Mouse (Mus musculus): ENCODE results near the gene Pmvk. TPM values are rescaled to one million over a fixed set of nuclear protein-coding genes. Genes with fewer than 3 reads are reported as not detected.

Pmvk gene
- total and polyA plus RNA-seq, 2 experiments from 2014 or later = 80.1 to 96.8 TPM

DNA sequence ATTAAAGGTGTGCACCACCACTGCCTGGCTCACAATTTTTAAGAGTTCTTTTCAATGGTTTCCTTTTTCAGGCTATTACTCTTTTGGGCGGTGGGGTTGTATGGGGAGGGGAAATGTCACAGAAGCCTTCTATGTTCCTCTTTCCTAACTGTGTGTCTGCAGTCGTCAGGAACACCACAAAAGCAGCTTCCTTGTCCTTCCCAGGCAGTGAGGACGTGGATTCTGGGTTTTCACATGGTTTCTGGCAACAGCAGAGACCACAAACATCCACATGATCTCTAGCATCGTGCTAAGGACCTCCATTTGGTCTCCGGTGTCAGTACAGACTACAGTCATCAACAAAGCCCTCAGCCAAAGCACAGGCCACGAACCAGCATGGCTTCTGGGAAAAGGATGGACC, 19.5 kb downstream of the Pmvk start:
- ATAC-seq (no peak), DNase-seq (no peak)
- no peak overlapping the region for H3K4me2 ChIP-seq (ENCODE audit: low read depth)
- H3K4me3 ChIP-seq (ENCODE audit: low read depth, low read length) = no peak overlapping the region
- H3K9ac ChIP-seq = no peak overlapping the region
- H3K4me1 ChIP-seq (ENCODE audit: insufficient read depth) = no peaks in the 10 kb centered on the region
- TF ChIP-seq CTCF (IDR thresholded peaks at IDR 0.05; ENCODE audit: low read depth) = no peak
- 78% methylated on average over 6 of the region's 6 CpGs for WGBS
- no peaks in the 10 kb centered on the region for H3K9me3 ChIP-seq (ENCODE audit: low read length)
- H3K27me3 ChIP-seq (ENCODE audit: insufficient read depth, low read length) = no peaks in the 10 kb centered on the region
- H3K36me3 ChIP-seq (ENCODE audit: insufficient read depth) = peaks cover 11% of the 10 kb centered on the region
- no peak overlapping the region for H3K27ac ChIP-seq (ENCODE audit: low read depth, low read length)

DNA sequence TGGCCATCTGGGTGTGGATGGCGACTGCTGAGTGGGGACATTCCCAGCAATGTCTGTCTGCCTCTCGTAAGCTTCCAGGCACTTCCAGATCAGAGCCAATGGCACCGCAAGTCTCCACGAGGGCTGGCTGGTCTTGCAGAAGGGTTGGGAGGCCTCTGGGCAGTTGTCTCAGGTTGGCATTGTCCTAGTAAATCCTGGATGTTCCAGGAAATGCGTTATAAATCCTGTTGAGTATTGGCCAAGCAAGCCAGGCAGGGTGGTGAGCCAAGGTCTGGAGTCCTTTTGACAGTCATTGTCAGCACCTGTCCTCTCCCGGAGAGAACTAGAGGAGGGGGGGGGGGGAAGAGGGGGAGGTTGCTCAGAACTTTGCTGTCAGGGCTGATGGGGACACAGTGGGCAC, 24.7 kb downstream of the Pmvk start:
- no peak for TF ChIP-seq CTCF (IDR thresholded peaks at IDR 0.05; ENCODE audit: low read depth)
- no peak overlapping the region for H3K4me2 ChIP-seq (ENCODE audit: low read depth)
- H3K36me3 ChIP-seq (ENCODE audit: insufficient read depth) = no peaks in the 10 kb centered on the region; the same call in 1 of the 2 replicates
- DNase-seq = no peak
- no peak overlapping the region for H3K9ac ChIP-seq
- H3K27me3 ChIP-seq (ENCODE audit: insufficient read depth, low read length) = no peaks in the 10 kb centered on the region
- H3K4me1 ChIP-seq (ENCODE audit: insufficient read depth) = no peaks in the 10 kb centered on the region
- no peaks in the 10 kb centered on the region for H3K9me3 ChIP-seq (ENCODE audit: low read length)
- 79% methylated on average over 6 of the region's 6 CpGs for WGBS
- no peak overlapping the region for H3K27ac ChIP-seq (ENCODE audit: low read depth, low read length)
- no peak overlapping the region for H3K4me3 ChIP-seq (ENCODE audit: low read depth, low read length)
- no peak for ATAC-seq

DNA sequence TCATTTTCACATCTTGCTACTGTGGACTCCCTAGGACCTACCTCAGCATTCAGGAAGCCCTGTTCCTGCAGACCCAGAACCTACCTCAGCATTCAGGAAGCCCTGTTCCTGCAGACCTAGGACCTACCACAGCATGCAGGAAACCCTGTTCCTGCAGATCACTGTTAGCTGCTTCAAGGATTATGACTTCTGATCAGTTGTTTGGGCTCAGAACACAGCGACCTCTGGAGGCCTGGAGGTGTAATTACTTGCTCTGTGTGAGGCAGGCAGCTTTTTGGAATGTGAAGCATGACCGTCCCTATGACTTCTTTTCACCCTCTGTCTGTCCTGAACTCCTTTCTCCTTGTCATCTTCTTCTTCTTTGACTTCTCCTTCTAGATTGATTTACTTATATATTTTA, 27.1 kb downstream of the Pmvk start:
- no peaks in the 10 kb centered on the region for H3K4me1 ChIP-seq (ENCODE audit: insufficient read depth)
- DNase-seq = no peak
- H3K9ac ChIP-seq = no peak overlapping the region
- H3K27ac ChIP-seq (ENCODE audit: low read depth, low read length) = no peak overlapping the region
- H3K4me2 ChIP-seq (ENCODE audit: low read depth) = no peak overlapping the region
- no peaks in the 10 kb centered on the region for H3K36me3 ChIP-seq (ENCODE audit: insufficient read depth)
- no peak overlapping the region for H3K4me3 ChIP-seq (ENCODE audit: low read depth, low read length)
- no peak for ATAC-seq
- 51% methylated on average over 2 of the region's 2 CpGs for WGBS
- no peaks in the 10 kb centered on the region for H3K27me3 ChIP-seq (ENCODE audit: insufficient read depth, low read length)
- TF ChIP-seq CTCF (IDR thresholded peaks at IDR 0.05; ENCODE audit: low read depth) = peak; percentile 67
- no peaks in the 10 kb centered on the region for H3K9me3 ChIP-seq (ENCODE audit: low read length)

DNA sequence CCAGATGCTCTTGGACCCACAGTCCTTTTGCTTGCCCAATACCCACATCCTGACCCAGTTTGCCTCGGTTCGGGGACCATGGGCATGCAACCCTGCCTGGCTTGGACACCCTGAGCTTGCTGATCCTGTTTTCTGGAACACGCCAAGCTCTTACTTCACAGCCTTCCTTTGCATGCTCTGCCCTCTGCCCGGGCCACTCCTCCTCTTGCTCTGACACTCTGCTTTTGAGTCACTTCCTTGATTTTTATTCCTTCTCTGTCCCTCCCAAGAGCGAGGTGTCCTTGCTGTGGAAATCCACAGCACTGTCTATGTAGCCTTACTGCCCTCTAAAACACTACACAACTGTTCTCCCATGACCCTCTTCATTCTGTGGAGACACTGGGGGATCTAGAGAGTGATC, 27.9 kb downstream of the Pmvk start:
- Histone ChIP-seq H3K27ac (ENCODE audit: low read depth, low read length) (no peak overlapping the region), H3K36me3 (ENCODE audit: insufficient read depth) (no peaks in the 10 kb centered on the region), H3K9ac (no peak overlapping the region), H3K4me1 (ENCODE audit: insufficient read depth) (no peaks in the 10 kb centered on the region), H3K4me2 (ENCODE audit: low read depth) (no peak overlapping the region), H3K4me3 (ENCODE audit: low read depth, low read length) (no peak overlapping the region), H3K27me3 (ENCODE audit: insufficient read depth, low read length) (no peaks in the 10 kb centered on the region), H3K9me3 (ENCODE audit: low read length) (no peaks in the 10 kb centered on the region)
- no peak for ATAC-seq
- no peak for DNase-seq
- 92% methylated on average over 5 of the region's 5 CpGs for WGBS
- no peak for TF ChIP-seq CTCF (IDR thresholded peaks at IDR 0.05; ENCODE audit: low read depth)

DNA sequence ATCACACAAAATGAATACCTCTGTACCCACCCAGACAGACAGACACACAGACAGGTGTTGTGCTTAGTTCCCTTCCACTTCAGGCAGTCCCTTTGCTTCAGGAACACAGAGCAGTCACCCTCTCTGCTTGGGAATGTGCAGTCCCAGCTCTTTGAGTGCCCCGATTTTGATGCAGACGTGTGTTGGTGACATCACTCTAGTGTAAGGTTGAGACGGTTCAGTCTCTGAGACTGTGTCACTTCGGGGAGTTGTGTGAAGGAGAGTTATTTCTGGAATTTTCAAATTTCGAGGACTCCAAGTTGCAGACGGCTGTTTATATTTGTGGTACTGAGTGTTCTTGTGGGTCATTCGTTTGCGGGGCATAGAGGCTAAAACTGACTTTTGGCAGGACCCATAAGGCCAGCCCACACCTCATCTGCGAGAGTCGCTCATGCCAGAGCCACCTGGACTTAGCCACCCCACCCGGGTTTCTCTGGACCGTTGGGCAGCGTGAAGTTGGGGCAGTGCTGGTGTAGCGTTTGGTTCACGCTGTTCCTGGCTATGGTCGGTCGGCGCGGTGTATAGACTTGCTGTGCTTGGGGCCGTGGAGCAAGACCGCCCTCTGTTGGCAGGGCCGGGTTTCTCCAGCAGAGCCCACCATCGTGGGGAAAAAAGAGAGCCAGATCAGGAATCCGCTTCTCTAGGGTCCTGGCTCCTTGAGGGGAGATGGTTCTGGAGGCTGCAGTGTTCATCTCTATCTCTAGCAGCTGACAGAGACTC, 30.6 kb downstream of the Pmvk start:
- no peak overlapping the region for H3K4me2 ChIP-seq (ENCODE audit: low read depth)
- H3K27ac ChIP-seq (ENCODE audit: low read depth, low read length) = no peak overlapping the region
- no peaks in the 10 kb centered on the region for H3K9me3 ChIP-seq (ENCODE audit: low read length)
- H3K36me3 ChIP-seq (ENCODE audit: insufficient read depth) = no peaks in the 10 kb centered on the region
- 18% methylated on average over 24 of the region's 24 CpGs for WGBS
- ATAC-seq (peak; percentile 78), DNase-seq (peak; percentile 60)
- H3K4me3 ChIP-seq (ENCODE audit: low read depth, low read length) = no peak overlapping the region
- no peak overlapping the region for H3K9ac ChIP-seq
- H3K27me3 ChIP-seq (ENCODE audit: insufficient read depth, low read length) = no peaks in the 10 kb centered on the region
- TF ChIP-seq CTCF (IDR thresholded peaks at IDR 0.05; ENCODE audit: low read depth) = peak; percentile 83
- H3K4me1 ChIP-seq (ENCODE audit: insufficient read depth) = no peaks in the 10 kb centered on the region

DNA sequence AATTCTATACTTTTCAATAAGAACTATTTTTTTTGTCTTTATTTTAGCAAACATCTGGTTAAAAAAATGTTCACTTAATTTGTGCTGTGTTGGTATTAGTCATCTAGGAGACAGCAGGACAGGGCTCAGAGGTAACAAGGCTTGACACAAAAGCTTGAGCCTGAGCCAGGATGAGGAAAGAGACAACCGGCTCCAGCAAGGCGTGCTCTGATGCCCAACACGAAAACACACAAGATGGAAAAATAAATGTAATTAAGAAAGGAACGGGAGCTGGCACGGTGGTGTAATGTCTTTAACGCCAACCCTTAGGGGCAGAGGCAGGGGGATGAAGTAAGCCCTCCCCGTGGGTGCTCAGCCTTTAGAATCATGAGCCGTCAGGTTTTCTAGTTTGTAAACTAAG, 31.8 kb downstream of the Pmvk start:
- Histone ChIP-seq H3K4me1 (ENCODE audit: insufficient read depth) (no peaks in the 10 kb centered on the region), H3K4me3 (ENCODE audit: low read depth, low read length) (no peak overlapping the region), H3K27me3 (ENCODE audit: insufficient read depth, low read length) (no peaks in the 10 kb centered on the region), H3K9ac (no peak overlapping the region), H3K36me3 (ENCODE audit: insufficient read depth) (no peaks in the 10 kb centered on the region), H3K27ac (ENCODE audit: low read depth, low read length) (no peak overlapping the region), H3K9me3 (ENCODE audit: low read length) (no peaks in the 10 kb centered on the region), H3K4me2 (ENCODE audit: low read depth) (no peak overlapping the region)
- no peak for TF ChIP-seq CTCF (IDR thresholded peaks at IDR 0.05; ENCODE audit: low read depth)
- DNase-seq (no peak), ATAC-seq (no peak)
- WGBS = 61% methylated on average over 8 of the region's 8 CpGs

DNA sequence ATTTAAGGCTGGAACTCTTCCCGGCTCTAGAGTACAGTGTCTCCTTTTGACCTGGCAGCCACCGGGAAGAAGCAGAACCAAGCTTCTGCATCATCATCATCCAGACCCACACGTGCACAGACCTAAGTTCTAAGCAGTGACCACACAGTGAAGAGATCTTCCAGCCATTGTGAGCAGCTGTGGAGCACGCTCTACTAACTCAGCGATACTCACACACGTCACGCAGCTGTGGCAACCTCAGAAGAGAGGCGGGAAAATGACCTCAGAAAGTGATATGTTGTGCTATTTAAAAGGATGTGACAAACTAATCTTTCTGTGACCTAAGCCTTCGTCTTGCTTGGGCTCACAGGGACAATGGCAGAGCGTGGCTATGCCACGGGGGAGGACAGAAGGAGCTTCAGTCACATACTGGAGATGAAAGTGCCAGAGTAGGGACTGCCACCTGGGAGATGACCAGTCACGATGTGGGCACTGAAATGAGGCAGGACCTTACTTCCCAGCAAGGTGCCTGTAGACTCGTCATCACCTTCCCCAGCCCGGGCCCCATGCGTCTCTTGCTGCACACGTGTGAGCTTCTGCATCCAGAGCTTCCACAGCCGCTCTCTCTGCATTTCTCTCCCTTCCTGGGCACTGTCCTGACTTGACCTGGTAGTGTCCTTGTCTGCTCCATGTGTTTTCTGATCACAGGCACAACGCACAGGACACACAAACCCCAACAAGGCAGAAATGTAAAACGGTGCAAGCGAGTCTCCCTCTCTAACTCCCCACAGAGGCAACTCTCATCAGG, 32.8 kb downstream of the Pmvk start:
- no peak for TF ChIP-seq CTCF (IDR thresholded peaks at IDR 0.05; ENCODE audit: low read depth)
- no peak overlapping the region for H3K4me2 ChIP-seq (ENCODE audit: low read depth)
- H3K27me3 ChIP-seq (ENCODE audit: insufficient read depth, low read length) = no peaks in the 10 kb centered on the region
- 62% methylated on average over 20 of the region's 20 CpGs for WGBS
- ATAC-seq (no peak), DNase-seq (no peak)
- no peak overlapping the region for H3K27ac ChIP-seq (ENCODE audit: low read depth, low read length)
- no peaks in the 10 kb centered on the region for H3K9me3 ChIP-seq (ENCODE audit: low read length)
- no peak overlapping the region for H3K9ac ChIP-seq
- no peaks in the 10 kb centered on the region for H3K4me1 ChIP-seq (ENCODE audit: insufficient read depth)
- no peak overlapping the region for H3K4me3 ChIP-seq (ENCODE audit: low read depth, low read length)
- no peaks in the 10 kb centered on the region for H3K36me3 ChIP-seq (ENCODE audit: insufficient read depth)

Data from forebrain, postnatal 0 days (tissue).